Mouse (Mus musculus): ENCODE measurements around the gene Chdh. TPM values are rescaled to one million over a fixed set of nuclear protein-coding genes. Genes with fewer than 3 reads are reported as not detected.
A peak's percentile ranks its signal among the peaks of the same experiment; 100 is the strongest.

The Chdh gene
- total RNA-seq, 2 experiments from 2014 or later = 0.28 to 0.39 TPM

DNA sequence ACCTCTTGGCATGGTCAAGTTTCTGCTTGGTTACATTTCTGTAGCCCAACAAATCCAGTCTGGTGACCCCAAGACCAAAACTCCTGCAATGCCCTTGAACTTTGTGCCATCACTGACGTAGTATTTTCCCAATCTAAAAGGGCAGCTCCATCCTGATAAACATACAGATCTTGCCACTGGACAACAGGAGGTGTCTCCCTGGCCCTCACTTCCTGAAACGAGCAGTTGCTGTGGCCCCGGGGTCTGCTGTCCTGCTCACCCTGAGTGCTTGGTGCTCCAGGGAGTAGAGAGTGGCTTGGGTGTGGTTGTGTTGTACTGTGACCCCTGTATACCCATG lies 9.4 kb upstream of the Chdh start:
- no peak for DNase-seq (ENCODE audit: extremely low spot score in 1 of 2, low spot score in 2 of 2)
- intact Hi-C loops (cut with DNase I) = loop anchor here (10.0 kb wide), 1 partner anchor 485 kb away; no protein-coding TSS in a partner anchor

DNA sequence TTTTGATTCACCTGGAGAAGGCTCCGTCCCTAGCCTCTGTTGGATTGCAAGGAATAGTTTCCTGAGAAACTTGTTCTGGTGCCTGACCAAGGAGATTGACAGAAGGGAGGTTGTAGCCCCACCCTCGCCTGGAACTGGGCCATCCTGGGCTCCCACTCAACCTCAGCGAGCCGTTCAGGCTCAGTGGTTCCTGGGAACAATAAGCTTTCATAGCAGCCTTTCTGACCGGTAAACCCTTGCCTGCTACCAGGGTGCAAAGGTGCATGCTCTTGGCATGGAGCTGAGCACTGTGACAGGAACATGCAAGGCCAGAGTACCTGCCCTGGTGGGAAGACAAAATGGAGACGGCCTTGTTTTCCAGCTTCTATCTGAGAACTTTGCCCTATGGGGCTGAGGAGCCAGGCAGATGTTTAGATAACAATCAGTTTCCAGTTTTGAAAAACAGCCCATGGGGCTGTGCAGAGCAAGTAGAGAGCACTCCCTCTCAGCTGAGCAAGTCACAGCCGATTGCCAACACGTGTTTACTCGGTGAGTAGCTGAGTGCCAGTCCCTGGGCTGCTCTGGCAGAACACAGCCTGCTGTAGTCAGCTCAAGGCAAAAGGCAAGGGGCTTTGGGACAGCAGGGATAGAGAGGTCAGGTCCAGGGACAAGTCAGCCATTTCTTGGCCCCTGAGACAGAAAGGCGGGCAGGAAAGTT lies 1.2 kb downstream of the Chdh start:
- DNase-seq (ENCODE audit: extremely low spot score in 1 of 2, low spot score in 2 of 2) = peak in 1 of 2 experiments; percentile 66
- intact Hi-C loops (cut with DNase I) = no loop called here

GRCm38 (mm10) chr14:30011886-30012560 lies 3.2 kb downstream of the Chdh start:
- no peak for DNase-seq (ENCODE audit: extremely low spot score in 1 of 2, low spot score in 2 of 2)

DNA sequence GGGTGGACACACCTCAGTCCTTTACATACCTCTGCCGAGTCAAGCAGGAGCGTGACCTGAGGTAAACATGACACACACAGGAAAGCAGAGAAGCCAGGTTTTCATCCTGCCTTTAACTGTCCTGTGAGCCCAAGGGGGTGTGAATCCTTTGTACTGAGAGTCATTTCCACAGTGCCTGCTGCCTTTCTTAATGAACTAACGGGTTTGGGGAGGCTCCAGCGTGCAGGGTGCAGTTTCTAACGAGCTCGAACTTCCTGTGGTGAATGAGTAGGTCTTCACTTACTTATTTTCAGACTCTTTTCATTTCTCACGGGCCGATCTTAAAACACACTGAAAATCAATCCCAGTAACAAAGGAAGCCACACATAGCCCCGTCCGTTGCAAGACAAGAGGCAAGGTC lies 5.7 kb downstream of the Chdh start:
- intact Hi-C loops (cut with DNase I) = no loop called here
- no peak for DNase-seq (ENCODE audit: extremely low spot score in 1 of 2, low spot score in 2 of 2)

More at GRCm38 (mm10) chr14:30011886-30012560, 3.2 kb downstream of the Chdh start:
- intact Hi-C loops (cut with DNase I) = no loop called here

GRCm38 (mm10) chr14:30015008-30015407 lies 6.2 kb downstream of the Chdh start:
- intact Hi-C loops (cut with DNase I) = no loop called here
- no peak for DNase-seq (ENCODE audit: extremely low spot score in 1 of 2, low spot score in 2 of 2)

GRCm38 (mm10) chr14:30016666-30017065 lies 7.8 kb downstream of the Chdh start:
- intact Hi-C loops (cut with DNase I) = no loop called here
- DNase-seq (ENCODE audit: extremely low spot score in 1 of 2, low spot score in 2 of 2) = no peak

GRCm38 (mm10) chr14:30017794-30018462 lies 9.1 kb downstream of the Chdh start:
- intact Hi-C loops (cut with DNase I) = no loop called here
- DNase-seq (ENCODE audit: extremely low spot score in 1 of 2, low spot score in 2 of 2) = no peak

GRCm38 (mm10) chr14:30018463-30018801 lies 9.6 kb downstream of the Chdh start:
- intact Hi-C loops (cut with DNase I) = no loop called here
- no peak for DNase-seq (ENCODE audit: extremely low spot score in 1 of 2, low spot score in 2 of 2)

DNA sequence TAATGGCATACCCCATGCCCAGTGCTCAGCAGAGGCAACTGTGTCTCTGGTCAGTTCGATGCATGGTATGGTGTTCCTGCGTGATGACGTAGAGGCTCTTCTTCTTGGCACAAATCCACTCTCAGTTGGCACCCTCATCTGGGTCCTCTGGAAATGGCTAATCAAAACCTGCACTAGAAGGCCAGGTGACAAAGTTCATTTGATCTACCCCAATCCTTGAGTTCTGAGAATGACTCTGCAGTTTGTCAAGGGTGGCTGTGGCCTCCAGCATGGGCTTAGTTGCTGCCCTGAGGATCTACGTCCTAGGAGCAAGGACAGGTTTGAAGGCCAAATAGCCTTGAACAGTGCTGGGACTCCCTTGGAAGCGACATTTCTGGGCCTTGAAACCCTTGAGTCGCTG lies 10.0 kb downstream of the Chdh start:
- no peak for DNase-seq (ENCODE audit: extremely low spot score in 1 of 2, low spot score in 2 of 2)
- intact Hi-C loops (cut with DNase I) = no loop called here

- no peak for DNase-seq (ENCODE audit: extremely low spot score in 1 of 2, low spot score in 2 of 2)
- intact Hi-C loops (cut with DNase I) = no loop called here
Observed at GRCm38 (mm10) chr14:30019375-30019774, 10.6 kb downstream of the Chdh start.

GRCm38 (mm10) chr14:30019792-30020575 lies 11.2 kb downstream of the Chdh start:
- no peak for DNase-seq (ENCODE audit: extremely low spot score in 1 of 2, low spot score in 2 of 2)
- intact Hi-C loops (cut with DNase I) = no loop called here

- no peak for DNase-seq (ENCODE audit: extremely low spot score in 1 of 2, low spot score in 2 of 2)
- intact Hi-C loops (cut with DNase I) = no loop called here
Observed at GRCm38 (mm10) chr14:30022471-30022870, 13.6 kb downstream of the Chdh start.

DNA sequence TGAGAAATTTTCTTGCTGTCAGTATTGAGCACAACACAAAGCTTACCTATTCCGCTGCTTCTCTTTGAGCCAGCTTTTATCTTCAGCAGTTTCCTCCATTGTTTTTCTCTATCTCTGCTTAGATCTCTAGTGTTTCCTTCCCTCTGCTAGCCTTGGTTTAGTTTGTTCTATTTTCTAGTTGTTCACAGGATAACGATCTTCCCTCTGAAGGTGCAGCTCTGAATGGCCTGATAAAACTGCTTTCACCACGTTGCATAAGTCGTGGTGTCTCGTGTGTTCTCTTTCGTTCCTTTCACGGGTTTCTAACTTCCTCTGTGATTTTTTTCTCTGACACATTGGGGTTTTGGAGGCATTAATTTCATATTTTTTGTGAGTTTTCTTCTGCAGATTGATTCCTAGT lies 15.6 kb downstream of the Chdh start:
- intact Hi-C loops (cut with DNase I) = no loop called here

DNA sequence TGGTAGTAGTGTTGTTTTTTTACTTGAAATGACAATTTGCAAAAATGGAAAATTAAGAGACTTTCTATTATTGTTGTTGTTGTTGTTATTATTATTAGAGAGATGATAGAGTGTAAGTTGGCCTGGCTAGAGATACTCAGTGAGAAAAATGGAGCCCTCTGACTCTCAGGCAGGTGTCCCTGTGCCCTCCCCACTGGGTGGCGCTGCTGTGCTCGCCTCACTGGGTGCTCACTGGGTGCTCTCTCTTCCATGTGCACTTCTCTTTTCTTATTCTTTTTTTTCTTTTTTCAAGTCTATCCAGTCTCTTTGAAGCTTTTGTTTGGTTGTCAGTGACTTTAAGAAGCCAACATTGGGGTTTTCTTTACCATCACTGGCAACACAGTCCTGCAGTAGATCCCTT lies 18.6 kb downstream of the Chdh start:
- intact Hi-C loops (cut with DNase I) = no loop called here
- DNase-seq (ENCODE audit: extremely low spot score in 1 of 2, low spot score in 2 of 2) = no peak

More for the DNA sequence above, 15.6 kb downstream of the Chdh start:
- DNase-seq (ENCODE audit: extremely low spot score in 1 of 2, low spot score in 2 of 2) = no peak

DNA sequence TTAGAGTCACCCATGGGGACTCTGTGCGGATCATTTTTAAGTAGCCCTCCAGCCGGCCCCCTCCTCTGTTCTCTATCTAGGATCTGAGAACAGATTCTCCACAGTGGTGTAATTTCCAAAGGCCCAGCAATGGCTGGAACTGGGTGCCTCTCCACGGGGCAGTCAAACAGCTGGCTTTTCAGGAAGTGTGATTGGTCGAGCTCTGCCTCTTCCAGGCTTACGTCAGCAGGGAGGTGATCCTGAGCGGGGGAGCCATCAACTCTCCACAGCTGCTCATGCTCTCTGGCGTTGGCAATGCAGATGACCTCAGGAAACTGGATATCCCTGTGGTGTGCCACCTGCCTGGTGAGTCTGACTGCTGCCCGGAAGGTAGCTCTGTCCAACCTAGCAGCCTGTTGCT lies 24.6 kb downstream of the Chdh start:
- intact Hi-C loops (cut with DNase I) = no loop called here

DNA sequence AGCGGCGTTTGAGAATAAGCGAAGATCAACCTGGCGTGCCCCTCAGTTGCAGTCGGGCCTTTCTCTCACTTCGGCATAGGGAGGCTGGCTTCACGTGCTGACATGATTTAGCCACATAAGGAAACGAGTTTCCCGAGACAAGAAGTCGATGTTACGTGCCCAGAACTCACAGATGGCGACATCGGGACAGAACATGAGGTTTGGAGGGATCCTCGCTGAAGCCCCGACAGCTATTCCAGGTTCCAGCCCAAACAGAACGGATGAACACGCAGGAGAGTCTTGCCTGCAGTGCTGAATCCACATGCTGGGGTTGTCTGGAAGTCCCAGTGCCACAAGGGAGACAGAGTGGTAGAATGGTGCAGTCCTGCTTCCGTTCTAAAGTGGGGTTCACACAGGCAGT lies 29.6 kb downstream of the Chdh start:
- intact Hi-C loops (cut with DNase I) = no loop called here
- DNase-seq (ENCODE audit: extremely low spot score in 1 of 2, low spot score in 2 of 2) = peak in 1 of 2 experiments; percentile 50

More for the DNA sequence above, 24.6 kb downstream of the Chdh start:
- no peak for DNase-seq (ENCODE audit: extremely low spot score in 1 of 2, low spot score in 2 of 2)

DNA sequence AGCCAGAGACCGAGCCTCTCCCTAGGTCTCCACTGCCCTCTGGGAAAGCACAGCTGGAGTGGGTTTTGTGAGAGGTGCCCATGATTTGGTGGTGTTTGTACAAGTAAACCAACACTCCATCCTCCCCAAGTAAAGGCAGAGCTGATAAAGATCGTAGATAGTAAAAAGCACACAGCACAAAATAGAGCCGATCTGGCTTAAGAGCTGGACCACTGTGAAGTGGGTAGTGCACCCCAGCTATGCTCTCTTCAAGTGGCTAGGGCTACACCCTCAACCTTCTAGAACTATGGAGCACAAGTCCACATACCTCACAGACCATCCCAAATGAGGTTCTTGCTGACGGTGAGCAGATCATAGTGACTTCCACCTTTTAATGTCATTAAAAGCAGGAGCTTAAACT lies 30.6 kb downstream of the Chdh start:
- DNase-seq (ENCODE audit: extremely low spot score in 1 of 2, low spot score in 2 of 2) = no peak
- intact Hi-C loops (cut with DNase I) = no loop called here

- intact Hi-C loops (cut with DNase I) = no loop called here
- DNase-seq (ENCODE audit: extremely low spot score in 1 of 2, low spot score in 2 of 2) = no peak
Observed at GRCm38 (mm10) chr14:30041836-30042235, 33.0 kb downstream of the Chdh start.

DNA sequence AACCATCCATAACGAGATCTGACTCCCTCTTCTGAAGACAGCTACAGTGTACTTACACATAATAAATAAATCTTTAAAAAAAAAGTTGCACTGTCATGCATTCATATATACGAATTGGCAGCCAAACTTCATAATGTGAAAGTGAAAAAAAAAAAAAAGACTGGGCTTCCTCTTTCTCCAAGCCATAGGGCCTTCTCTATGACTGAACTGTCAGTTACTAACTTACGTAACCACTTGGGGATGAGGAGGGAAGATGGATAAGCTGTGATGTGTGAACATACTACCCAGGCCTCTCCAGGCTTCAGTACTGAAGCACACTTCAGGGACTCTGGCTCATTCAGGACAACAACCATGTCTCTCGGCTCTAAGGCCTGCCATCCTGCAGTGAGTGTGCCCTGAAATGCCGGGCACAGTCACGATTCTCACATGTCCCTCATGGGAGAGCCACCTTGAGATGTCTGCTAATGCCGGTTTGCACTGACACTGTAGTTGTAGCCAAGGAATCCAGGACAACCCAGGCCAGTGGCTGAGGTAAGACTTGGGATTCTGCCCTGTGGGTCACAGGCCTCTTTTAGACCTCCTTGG lies 34.6 kb downstream of the Chdh start:
- no peak for DNase-seq (ENCODE audit: extremely low spot score in 1 of 2, low spot score in 2 of 2)
- intact Hi-C loops (cut with DNase I) = no loop called here
